Mouse (Mus musculus) c-Kit-negative CD71-positive TER-119-positive erythroid progenitor cells, embryonic 14.5 days (primary cell): ENCODE results near the gene Xxylt1.
A peak's percentile ranks its signal among the peaks of the same experiment; 100 is the strongest.

Experiments used
- DNase-seq: peaks from one replicate; pipeline ENCODE4 v3.0.0-alpha.2; 2013; ENCODE audit warnings: low read depth, low spot score

Gene Xxylt1

DNA sequence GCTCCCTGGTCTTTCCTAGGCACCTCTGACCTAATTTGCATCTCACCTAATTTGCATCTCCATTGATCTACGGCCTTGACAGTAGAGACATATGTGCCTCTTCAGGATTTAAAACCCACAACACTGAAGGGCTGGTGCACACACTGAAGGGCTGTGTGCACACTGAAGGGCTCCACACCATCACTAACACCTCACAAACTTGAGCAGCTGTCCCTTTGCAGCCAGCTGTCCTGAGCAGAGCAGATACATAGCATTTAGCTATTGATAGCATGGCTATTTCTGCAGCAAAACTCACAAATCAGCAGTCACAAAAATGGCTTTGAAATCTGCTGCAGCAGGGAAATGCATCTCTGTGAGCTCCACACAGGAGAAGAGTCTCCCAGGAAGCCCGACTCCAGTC lies 90.6 kb downstream of the Xxylt1 start:
- no peak for DNase-seq

- no peak for DNase-seq
These were observed 93.0 kb downstream of the Xxylt1 start for GRCm38 (mm10) chr16:30988225-30988624.

GRCm38 (mm10) chr16:30987684-30988083 lies 93.5 kb downstream of the Xxylt1 start:
- DNase-seq, result no peak

- DNase-seq, result no peak
These were observed 96.2 kb downstream of the Xxylt1 start for GRCm38 (mm10) chr16:30984826-30985545.

DNA sequence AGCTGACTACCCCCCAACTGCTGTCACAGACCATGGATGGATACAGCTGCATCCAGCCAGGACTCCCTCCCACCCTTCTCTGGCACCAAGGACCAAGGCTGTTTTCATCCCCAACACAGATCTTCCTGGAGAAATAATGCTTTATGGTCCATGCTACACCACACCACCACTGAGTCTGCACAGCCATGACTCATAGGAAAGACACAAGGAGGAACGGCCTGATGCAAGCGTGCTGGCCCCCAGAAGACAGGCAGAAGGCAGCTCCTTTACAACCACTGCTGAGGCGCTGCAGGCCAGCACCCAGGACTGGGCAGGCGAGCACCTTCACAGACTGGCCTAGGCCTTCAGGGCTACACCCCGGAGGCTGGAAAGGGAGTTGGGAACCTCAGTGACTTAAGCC lies 97.1 kb downstream of the Xxylt1 start:
- no peak for DNase-seq

GRCm38 (mm10) chr16:30983699-30984098 lies 97.5 kb downstream of the Xxylt1 start:
- DNase-seq, result no peak

DNA sequence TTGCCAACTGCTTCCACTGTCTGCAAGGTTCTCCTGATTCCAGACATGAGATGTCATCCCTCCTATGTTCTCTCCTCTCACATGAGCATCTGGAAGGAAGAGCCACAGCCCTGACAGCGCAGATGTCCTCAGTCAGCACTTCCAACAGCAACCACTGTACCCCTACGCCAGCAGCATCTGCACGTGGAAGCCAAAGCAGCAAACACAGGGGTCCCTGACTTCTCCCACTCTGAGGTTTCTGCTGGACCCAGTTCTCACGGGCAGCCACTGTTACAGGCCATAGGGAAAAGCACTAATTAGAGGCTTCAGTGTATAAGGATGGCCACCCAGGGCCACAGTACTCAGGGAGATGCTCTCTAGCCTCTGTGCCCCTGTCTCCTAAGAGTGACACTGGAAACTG lies 98.0 kb downstream of the Xxylt1 start:
- no peak for DNase-seq

DNA sequence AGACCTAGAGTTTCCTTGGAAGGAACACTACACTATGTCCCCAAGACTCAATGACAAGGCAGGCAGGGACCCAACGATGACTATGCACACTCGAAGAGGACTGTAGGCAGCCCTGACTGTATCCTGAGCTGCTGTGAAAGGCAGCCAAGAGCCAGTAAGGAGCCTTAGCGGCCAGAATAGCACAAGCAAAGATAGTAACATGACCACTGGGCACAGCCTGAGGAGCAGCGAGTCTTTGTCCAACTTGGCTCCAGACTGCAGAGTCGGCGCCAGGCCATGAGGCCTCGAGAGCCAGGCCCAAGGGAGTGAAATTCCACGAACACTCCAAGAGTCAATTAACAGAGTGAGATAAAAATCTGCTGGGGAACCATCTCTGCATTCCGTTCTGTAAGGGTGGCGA lies 99.9 kb downstream of the Xxylt1 start:
- no peak for DNase-seq

- DNase-seq, result no peak
These were observed 101.3 kb downstream of the Xxylt1 start for GRCm38 (mm10) chr16:30979905-30980304.

DNA sequence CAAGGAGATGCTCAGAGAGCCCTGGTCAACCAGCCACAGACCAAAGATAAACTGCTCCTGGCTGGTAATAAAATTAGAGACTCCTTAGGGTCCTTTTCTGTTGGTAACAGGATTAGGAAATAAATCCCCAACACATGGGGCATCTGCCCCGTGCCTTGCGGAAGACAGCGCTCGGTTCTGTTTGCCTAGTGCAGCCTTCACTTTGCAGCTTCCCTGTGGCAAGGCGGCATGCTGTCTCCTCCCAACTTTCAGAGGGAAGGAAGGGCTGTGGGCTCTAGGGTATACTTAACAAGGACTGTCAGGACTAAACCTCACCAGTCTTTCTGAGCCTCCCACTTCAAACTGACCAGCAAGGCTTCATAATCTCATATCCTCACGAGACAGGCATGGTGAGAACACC lies 103.5 kb downstream of the Xxylt1 start:
- DNase-seq, result no peak

GRCm38 (mm10) chr16:30977186-30977585 lies 104.0 kb downstream of the Xxylt1 start:
- peak; percentile 38 for DNase-seq

DNA sequence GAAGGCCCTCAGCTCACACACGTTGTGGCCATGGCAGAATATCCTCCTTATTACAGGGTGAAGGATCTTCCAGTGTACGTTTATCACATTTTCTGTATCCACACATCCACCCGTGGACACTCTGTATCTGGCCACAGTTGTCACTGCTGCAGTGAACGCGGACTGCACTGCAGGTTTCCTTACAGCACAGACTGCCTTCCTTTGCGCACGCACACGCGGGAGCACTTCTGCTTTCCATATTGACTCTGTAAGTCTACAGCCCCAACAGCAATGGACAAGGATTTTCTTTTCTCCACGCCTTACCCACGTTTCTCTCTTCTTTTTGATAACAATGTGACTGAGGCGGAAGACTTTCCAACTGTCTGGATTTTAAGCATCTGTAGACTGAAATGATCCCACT lies 106.7 kb downstream of the Xxylt1 start:
- DNase-seq, result no peak

- DNase-seq, result no peak
These were observed 107.8 kb downstream of the Xxylt1 start for GRCm38 (mm10) chr16:30973416-30973815.

DNA sequence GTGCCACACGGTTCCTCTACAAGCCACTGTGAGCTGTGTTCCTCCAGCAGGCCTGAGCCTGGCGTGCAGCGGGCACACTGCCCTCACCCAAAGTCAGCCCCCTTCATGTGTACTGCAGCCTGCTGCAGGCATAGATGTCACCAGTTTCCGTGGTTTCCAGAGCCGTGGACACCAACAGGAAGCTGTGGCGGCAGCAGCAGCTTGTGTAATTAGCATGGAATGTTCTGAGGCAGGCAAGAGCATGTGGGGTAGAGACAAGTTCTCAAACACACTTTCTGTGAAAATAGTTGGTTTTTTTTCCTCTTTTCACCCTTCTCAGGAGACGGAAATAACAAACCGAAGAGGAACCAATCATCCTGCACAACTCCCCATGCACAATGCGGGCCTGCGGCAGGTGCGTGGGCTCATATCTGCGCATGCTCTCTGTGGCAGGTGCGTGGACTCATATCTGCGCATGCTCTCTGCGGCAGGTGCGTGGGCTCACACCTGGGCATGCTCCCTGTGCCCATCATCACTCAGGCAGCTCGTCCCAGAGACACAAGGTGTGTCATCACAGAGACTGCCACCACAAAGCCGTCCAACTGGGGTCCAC lies 109.2 kb downstream of the Xxylt1 start:
- DNase-seq, result no peak

- DNase-seq, result no peak
These were observed 111.8 kb downstream of the Xxylt1 start for GRCm38 (mm10) chr16:30969266-30970064.

DNA sequence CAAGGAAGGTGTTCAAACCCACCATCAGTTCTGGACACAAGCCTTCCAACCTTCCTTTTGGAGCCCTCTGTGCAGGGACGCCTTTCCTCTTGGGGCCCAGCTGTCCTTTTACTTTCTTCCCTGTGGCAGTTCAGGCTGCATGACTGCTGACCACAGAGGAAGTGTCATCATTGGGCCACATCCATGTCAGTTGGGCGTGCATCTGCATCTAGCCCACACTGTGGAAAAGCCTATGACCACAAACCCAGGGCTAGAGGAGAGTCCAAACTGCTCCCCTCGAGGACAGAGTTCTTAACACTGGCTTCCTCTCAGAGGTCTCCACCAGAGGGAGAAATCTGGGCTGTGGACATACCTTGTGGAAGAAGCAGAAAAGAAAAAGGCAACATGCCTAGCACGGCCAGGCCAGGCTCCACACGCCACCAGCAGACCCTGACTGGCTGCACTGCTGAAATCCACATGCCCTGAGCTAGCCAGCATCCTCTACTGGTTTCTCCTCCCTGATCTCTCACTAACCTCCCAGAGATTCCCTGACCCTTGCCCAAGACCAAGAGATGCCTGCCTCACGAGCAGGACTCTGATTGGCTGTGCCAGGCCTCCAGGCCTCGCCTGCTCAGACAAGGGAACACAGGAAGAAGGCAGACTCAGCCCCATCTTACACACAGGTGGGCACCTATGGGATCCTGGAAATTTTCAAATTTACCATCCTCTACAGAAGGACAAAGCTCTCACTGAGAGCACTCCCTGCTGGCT lies 112.7 kb downstream of the Xxylt1 start:
- DNase-seq, result no peak

DNA sequence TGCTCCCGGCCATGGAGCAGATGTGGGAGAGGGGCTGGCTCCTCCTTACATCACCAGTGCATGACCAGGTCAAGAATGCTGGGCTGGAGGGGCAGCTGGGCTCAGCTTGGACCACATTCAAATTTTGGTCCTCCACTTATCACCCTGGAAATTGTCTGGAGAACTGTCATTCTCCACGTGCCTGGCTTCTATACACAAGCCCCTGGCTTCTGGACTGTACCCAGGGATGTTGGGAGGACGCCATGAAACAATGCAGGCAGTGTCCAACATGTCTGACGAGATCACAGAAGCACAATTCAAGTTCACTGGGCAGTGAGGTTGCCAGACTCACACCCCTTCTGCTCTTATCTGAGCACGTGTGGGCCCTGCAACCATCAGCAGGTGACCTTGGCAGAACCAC lies 114.5 kb downstream of the Xxylt1 start:
- no peak for DNase-seq

DNA sequence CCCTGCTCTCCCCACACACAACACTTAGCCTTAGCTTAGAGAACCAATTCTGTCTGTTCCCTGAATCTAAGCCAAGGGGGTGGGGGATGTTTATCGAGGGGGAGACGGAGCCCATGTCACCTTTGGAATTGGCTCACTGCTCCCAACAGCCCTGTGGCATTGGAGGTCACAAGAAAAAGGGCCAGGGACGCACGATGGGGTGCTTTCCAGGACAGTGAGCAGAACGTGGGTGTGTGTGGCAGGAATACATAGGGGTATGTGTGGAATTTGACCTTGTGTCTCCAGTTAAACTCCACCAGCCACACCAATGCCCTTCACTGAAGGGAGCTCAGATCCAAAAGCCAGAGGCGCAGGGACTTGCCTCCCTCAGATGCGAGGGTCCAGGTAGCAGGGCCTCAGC lies 116.3 kb downstream of the Xxylt1 start:
- DNase-seq, result no peak

- no peak for DNase-seq
These were observed 116.8 kb downstream of the Xxylt1 start for GRCm38 (mm10) chr16:30964411-30964810.

GRCm38 (mm10) chr16:30962515-30962914 lies 118.7 kb downstream of the Xxylt1 start:
- DNase-seq, result no peak

DNA sequence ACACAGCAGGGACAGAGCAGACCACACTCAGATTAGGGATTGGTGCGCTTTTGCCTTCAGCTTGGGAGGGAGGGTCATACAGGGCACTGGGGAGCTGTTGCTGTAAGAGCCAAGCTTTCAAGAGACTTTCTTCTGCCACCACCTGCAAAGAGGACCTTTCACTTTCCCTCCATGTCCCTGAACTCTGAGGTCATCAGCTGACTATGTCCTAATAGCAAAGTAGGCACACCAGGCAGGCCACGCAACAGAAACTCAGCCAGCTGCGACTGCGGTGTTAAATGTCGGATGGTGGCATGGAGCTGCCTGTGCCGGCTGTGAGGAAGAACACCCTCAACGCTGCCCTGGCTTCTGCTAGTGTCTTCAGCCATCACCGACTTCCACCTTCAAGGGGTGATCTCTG lies 120.1 kb downstream of the Xxylt1 start:
- DNase-seq, result no peak

- no peak for DNase-seq
These were observed 121.0 kb downstream of the Xxylt1 start for GRCm38 (mm10) chr16:30960266-30960665.
